Mouse (Mus musculus): ENCODE results near the gene Armc10. TPM values are rescaled to one million over a fixed set of nuclear protein-coding genes. Genes with fewer than 3 reads are reported as not detected.

The Armc10 gene
- polyA plus RNA-seq, 1 experiment from 2014 or later = 15.6 TPM

GRCm38 (mm10) chr5:21650736-21651135 lies 5.1 kb downstream of the Armc10 start:
- WGBS = 82% methylated on average over 2 of the region's 2 CpGs
- Histone ChIP-seq H3K27ac (ENCODE audit: low read depth, low read length) (no peak overlapping the region), H3K36me3 (ENCODE audit: control insufficient read depth, insufficient read depth) (peaks cover 42% of the 10 kb centered on the region), H3K4me1 (replicated peaks; ENCODE audit: control insufficient read depth, insufficient read depth, low read length) (no peaks in the 10 kb centered on the region), H3K27me3 (replicated peaks; ENCODE audit: control insufficient read depth, insufficient read depth, low read length) (no peaks in the 10 kb centered on the region), H3K4me2 (replicated peaks; ENCODE audit: low read depth) (no peak overlapping the region), H3K4me3 (ENCODE audit: low read depth, low read length) (no peak overlapping the region), H3K9me3 (ENCODE audit: control insufficient read depth) (no peaks in the 10 kb centered on the region), H3K9ac (ENCODE audit: low read depth, low read length) (no peak overlapping the region)
- ATAC-seq = peak; percentile 20; the same call in 1 of the 2 replicates
- TF ChIP-seq CTCF (IDR thresholded peaks at IDR 0.05; ENCODE audit: low read depth) = no peak

DNA sequence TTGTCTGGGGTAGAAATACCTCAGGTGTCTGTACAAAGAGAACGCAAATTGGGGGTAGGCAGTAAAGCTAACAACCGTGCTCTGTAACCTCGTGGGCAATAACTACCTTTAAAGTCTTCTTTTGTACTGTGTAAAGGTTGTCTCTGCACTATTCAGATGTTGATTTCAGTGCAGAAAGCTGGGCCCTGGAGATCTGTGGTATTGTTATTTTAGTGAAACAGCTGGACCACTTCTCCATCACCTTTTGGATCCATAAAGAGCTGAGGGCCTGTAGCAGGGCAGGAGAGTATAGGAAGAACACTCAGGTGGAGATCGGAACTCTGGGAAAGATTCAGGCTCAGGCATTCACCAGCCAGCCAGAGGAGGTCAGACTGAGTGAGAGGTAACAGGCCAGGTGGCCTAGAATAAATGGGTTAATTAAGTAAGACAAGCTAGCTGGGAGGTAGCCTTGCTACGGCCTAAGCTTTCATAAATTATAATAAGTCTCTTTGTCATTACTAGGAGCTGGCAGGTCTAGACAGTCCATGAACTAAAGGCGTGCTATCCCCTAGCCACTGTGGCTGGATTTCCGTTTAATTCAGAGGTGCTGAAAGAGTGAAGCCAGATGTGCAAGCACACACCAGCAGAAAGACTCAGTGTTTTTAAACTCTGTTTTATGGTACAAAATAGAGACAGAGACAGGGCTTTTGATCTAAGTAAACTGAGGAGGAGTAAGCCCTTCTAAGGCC lies 6.4 kb downstream of the Armc10 start:
- Histone ChIP-seq H3K27me3 (replicated peaks; ENCODE audit: control insufficient read depth, insufficient read depth, low read length) (no peaks in the 10 kb centered on the region), H3K36me3 (ENCODE audit: control insufficient read depth, insufficient read depth) (peaks cover 42% of the 10 kb centered on the region), H3K9me3 (ENCODE audit: control insufficient read depth) (no peaks in the 10 kb centered on the region), H3K27ac (ENCODE audit: low read depth, low read length) (no peak overlapping the region), H3K4me3 (ENCODE audit: low read depth, low read length) (no peak overlapping the region), H3K9ac (ENCODE audit: low read depth, low read length) (no peak overlapping the region), H3K4me2 (replicated peaks; ENCODE audit: low read depth) (no peak overlapping the region), H3K4me1 (replicated peaks; ENCODE audit: control insufficient read depth, insufficient read depth, low read length) (no peaks in the 10 kb centered on the region)
- ATAC-seq = no peak
- no peak for TF ChIP-seq CTCF (IDR thresholded peaks at IDR 0.05; ENCODE audit: low read depth)
- 86% methylated on average over 7 of the region's 7 CpGs for WGBS

GRCm38 (mm10) chr5:21656912-21657311 lies 11.3 kb downstream of the Armc10 start:
- H3K4me1 ChIP-seq (replicated peaks; ENCODE audit: control insufficient read depth, insufficient read depth, low read length) = no peaks in the 10 kb centered on the region
- H3K4me3 ChIP-seq (ENCODE audit: low read depth, low read length) = no peak overlapping the region
- H3K27me3 ChIP-seq (replicated peaks; ENCODE audit: control insufficient read depth, insufficient read depth, low read length) = no peaks in the 10 kb centered on the region
- peaks cover 24% of the 10 kb centered on the region for H3K36me3 ChIP-seq (ENCODE audit: control insufficient read depth, insufficient read depth)
- WGBS = 86% methylated on average over 9 of the region's 9 CpGs
- H3K27ac ChIP-seq (ENCODE audit: low read depth, low read length) = no peak overlapping the region
- H3K9ac ChIP-seq (ENCODE audit: low read depth, low read length) = no peak overlapping the region
- H3K9me3 ChIP-seq (ENCODE audit: control insufficient read depth) = no peaks in the 10 kb centered on the region
- ATAC-seq = no peak
- no peak for TF ChIP-seq CTCF (IDR thresholded peaks at IDR 0.05; ENCODE audit: low read depth)
- no peak overlapping the region for H3K4me2 ChIP-seq (replicated peaks; ENCODE audit: low read depth)

- H3K36me3 ChIP-seq (ENCODE audit: control insufficient read depth, insufficient read depth) = peaks cover 16% of the 10 kb centered on the region
- ATAC-seq = no peak
- no peak overlapping the region for H3K27ac ChIP-seq (ENCODE audit: low read depth, low read length)
- H3K4me1 ChIP-seq (replicated peaks; ENCODE audit: control insufficient read depth, insufficient read depth, low read length) = no peaks in the 10 kb centered on the region
- 81% methylated on average over 6 of the region's 6 CpGs for WGBS
- no peaks in the 10 kb centered on the region for H3K9me3 ChIP-seq (ENCODE audit: control insufficient read depth)
- no peak for TF ChIP-seq CTCF (IDR thresholded peaks at IDR 0.05; ENCODE audit: low read depth)
- H3K27me3 ChIP-seq (replicated peaks; ENCODE audit: control insufficient read depth, insufficient read depth, low read length) = no peaks in the 10 kb centered on the region
- no peak overlapping the region for H3K9ac ChIP-seq (ENCODE audit: low read depth, low read length)
- no peak overlapping the region for H3K4me3 ChIP-seq (ENCODE audit: low read depth, low read length)
- H3K4me2 ChIP-seq (replicated peaks; ENCODE audit: low read depth) = no peak overlapping the region
These were observed 12.4 kb downstream of the Armc10 start for GRCm38 (mm10) chr5:21658038-21658437.

- H3K4me3 ChIP-seq (ENCODE audit: low read depth, low read length) = no peak overlapping the region
- TF ChIP-seq CTCF (IDR thresholded peaks at IDR 0.05; ENCODE audit: low read depth) = peak; percentile 93
- H3K9ac ChIP-seq (ENCODE audit: low read depth, low read length) = no peak overlapping the region
- H3K27me3 ChIP-seq (replicated peaks; ENCODE audit: control insufficient read depth, insufficient read depth, low read length) = no peaks in the 10 kb centered on the region
- H3K4me2 ChIP-seq (replicated peaks; ENCODE audit: low read depth) = no peak overlapping the region
- WGBS = 46% methylated on average over 11 of the region's 11 CpGs
- peak overlapping the region; percentile 15; the same call in 1 of the 2 replicates for H3K27ac ChIP-seq (ENCODE audit: low read depth, low read length)
- peaks cover 14% of the 10 kb centered on the region for H3K36me3 ChIP-seq (ENCODE audit: control insufficient read depth, insufficient read depth)
- peak; percentile 79 for ATAC-seq
- H3K9me3 ChIP-seq (ENCODE audit: control insufficient read depth) = no peaks in the 10 kb centered on the region
- no peaks in the 10 kb centered on the region for H3K4me1 ChIP-seq (replicated peaks; ENCODE audit: control insufficient read depth, insufficient read depth, low read length)
These were observed 13.2 kb downstream of the Armc10 start for GRCm38 (mm10) chr5:21658623-21659395.

GRCm38 (mm10) chr5:21660850-21661249 lies 15.2 kb downstream of the Armc10 start:
- no peaks in the 10 kb centered on the region for H3K27me3 ChIP-seq (replicated peaks; ENCODE audit: control insufficient read depth, insufficient read depth, low read length)
- no peak overlapping the region for H3K4me2 ChIP-seq (replicated peaks; ENCODE audit: low read depth)
- WGBS = 79% methylated on average over 6 of the region's 6 CpGs
- H3K27ac ChIP-seq (ENCODE audit: low read depth, low read length) = no peak overlapping the region
- TF ChIP-seq CTCF (IDR thresholded peaks at IDR 0.05; ENCODE audit: low read depth) = no peak
- H3K36me3 ChIP-seq (ENCODE audit: control insufficient read depth, insufficient read depth) = peaks cover 17% of the 10 kb centered on the region
- ATAC-seq = no peak
- no peaks in the 10 kb centered on the region for H3K9me3 ChIP-seq (ENCODE audit: control insufficient read depth)
- no peak overlapping the region for H3K9ac ChIP-seq (ENCODE audit: low read depth, low read length)
- no peak overlapping the region for H3K4me3 ChIP-seq (ENCODE audit: low read depth, low read length)
- H3K4me1 ChIP-seq (replicated peaks; ENCODE audit: control insufficient read depth, insufficient read depth, low read length) = no peaks in the 10 kb centered on the region
